Mouse (Mus musculus) frontal cortex, postnatal 14 days (tissue): ENCODE results near the gene Ppp1r18.
A peak's percentile ranks its signal among the peaks of the same experiment; 100 is the strongest.

Experiments
- DNase-seq, 2 experiments: peaks; one replicate each; pipeline ENCODE4 v3.0.0; 2022; ENCODE audit warnings: low spot score in 2 of 2

The Ppp1r18 gene

GRCm38 (mm10) chr17:35909919-35910369, 44.6 kb downstream of the Ppp1r18 start, which contains the start of gene Atat1:
TSS of gene Atat1 (minus strand) at chr17:35910075.
- DNase-seq = peak; percentile 90

GRCm38 (mm10) chr17:35914975-35915374, 49.6 kb downstream of the Ppp1r18 start:
- no peak for DNase-seq

GRCm38 (mm10) chr17:35915538-35916296, 50.3 kb downstream of the Ppp1r18 start:
- DNase-seq = no peak

- peak; percentile 99 for DNase-seq
Observed at GRCm38 (mm10) chr17:35916297-35917142, 51.1 kb downstream of the Ppp1r18 start, which contains the start of the genes Mrps18b and Ppp1r10. TSS of gene Mrps18b (minus strand) at chr17:35916389. TSS of gene Ppp1r10 (plus strand) at chr17:35916434.

GRCm38 (mm10) chr17:35917143-35917462, 51.7 kb downstream of the Ppp1r18 start:
- DNase-seq = no peak

GRCm38 (mm10) chr17:35917463-35918251, 52.3 kb downstream of the Ppp1r18 start:
- peak in 1 of 2 experiments; percentile 68 for DNase-seq

GRCm38 (mm10) chr17:35918276-35919059, 53.1 kb downstream of the Ppp1r18 start:
- no peak for DNase-seq

- peak; percentile 92 for DNase-seq
Observed at GRCm38 (mm10) chr17:35919060-35919715, 53.8 kb downstream of the Ppp1r18 start.

GRCm38 (mm10) chr17:35919864-35920301, 54.5 kb downstream of the Ppp1r18 start:
- no peak for DNase-seq

GRCm38 (mm10) chr17:35920384-35920783, 55.0 kb downstream of the Ppp1r18 start:
- DNase-seq = no peak

GRCm38 (mm10) chr17:35920862-35921562, 55.6 kb downstream of the Ppp1r18 start:
- no peak for DNase-seq

GRCm38 (mm10) chr17:35921710-35922109, 56.3 kb downstream of the Ppp1r18 start:
- no peak for DNase-seq

GRCm38 (mm10) chr17:35922566-35922965, 57.2 kb downstream of the Ppp1r18 start:
- DNase-seq = no peak

GRCm38 (mm10) chr17:35923281-35923680, 57.9 kb downstream of the Ppp1r18 start:
- no peak for DNase-seq
